ENCODE assay signal across 25 mouse cellular contexts in the genomic region with DNA sequence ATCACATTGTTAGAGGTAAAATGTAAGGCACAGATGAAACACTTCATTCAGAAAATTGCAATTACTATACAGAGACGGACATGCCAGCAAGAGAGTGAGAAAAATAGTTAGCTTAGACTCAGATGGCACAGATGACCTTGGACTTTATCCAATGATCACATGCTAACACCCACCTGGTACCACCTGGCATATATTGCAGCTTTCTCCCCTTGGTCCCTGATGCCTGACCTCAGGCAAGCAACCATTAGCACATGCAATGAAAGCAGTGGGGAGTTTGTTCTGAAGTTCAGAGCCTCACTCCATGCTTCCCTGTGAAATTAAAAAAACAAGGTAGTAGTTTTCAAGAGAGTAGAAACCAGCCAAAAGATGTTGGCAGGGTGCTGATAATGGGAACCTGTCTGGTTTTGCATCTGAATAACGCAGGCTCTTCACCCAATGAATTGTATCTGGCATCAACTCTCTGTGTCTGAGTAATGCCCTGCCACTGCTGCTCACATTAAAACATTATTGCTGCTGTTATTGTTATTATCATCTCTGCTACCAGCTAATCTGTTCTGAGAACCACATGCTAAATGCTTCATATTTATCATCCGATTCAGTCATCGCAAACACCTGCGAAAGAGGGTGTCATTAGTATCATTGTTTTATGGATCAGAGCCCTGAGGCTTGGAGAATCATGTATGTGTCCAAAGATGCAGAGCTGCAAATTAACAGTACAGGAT.
DNase-seq lines count a peak whose midpoint lies in the region; ATAC-seq lines count a peak whose summit lies in the region.
"Had no signal": no experiment of that assay in that cellular context is flagged by ENCODE, and none has a peak within 500 bp of the region (broad histone marks: within the 10 kb centered on the region; RNA-seq: fewer than 3 reads in every experiment).

No protein-coding gene starts in this region.

- no peaks in the 10 kb centered on the region for H3K27me3 ChIP-seq in hindbrain, embryonic 13.5 days
- H3K27me3 ChIP-seq in hindbrain, embryonic 11.5 days (ENCODE audit: control insufficient read depth, insufficient read depth, low read length), result peaks cover 2% of the 10 kb centered on the region; the same call in 1 of the 2 replicates
- no peaks in the 10 kb centered on the region for H3K27me3 ChIP-seq in hindbrain, embryonic 16.5 days (replicated peaks; ENCODE audit: control insufficient read depth, insufficient read depth, low read length)
- no peaks in the 10 kb centered on the region for H3K27me3 ChIP-seq in liver, embryonic 11.5 days (replicated peaks; ENCODE audit: control insufficient read depth, insufficient read depth, low read length)
- H3K27me3 ChIP-seq: forebrain, embryonic 15.5 days; limb, embryonic 13.5 days; liver, embryonic 12.5 days had no signal

- no peak overlapping the region for H3K9ac ChIP-seq in hindbrain, embryonic 13.5 days
- no peak overlapping the region for H3K9ac ChIP-seq in hindbrain, embryonic 11.5 days (ENCODE audit: low read depth, low read length)
- no peak overlapping the region for H3K9ac ChIP-seq in hindbrain, embryonic 16.5 days (ENCODE audit: low read depth, low read length)
- no peak overlapping the region for H3K9ac ChIP-seq in liver, embryonic 11.5 days (ENCODE audit: low read depth, low read length)
- H3K9ac ChIP-seq: forebrain, embryonic 15.5 days; limb, embryonic 13.5 days; liver, embryonic 12.5 days; liver, postnatal 0 days; midbrain, embryonic 12.5 days had no signal

- H3K27ac ChIP-seq in hindbrain, embryonic 13.5 days, result 0 out of 2 replicates have a peak overlapping the region, but pooled peaks have one; percentile 26
- H3K27ac ChIP-seq in hindbrain, embryonic 11.5 days (ENCODE audit: low read depth, low read length), result no peak overlapping the region
- no peak overlapping the region for H3K27ac ChIP-seq in hindbrain, embryonic 16.5 days (ENCODE audit: low read depth, low read length)
- H3K27ac ChIP-seq in liver, embryonic 11.5 days (ENCODE audit: low read depth, low read length), result no peak overlapping the region
- H3K27ac ChIP-seq: forebrain, embryonic 15.5 days; gastrocnemius, adult 2 months; left cerebral cortex, adult 2 months; limb, embryonic 13.5 days; liver, embryonic 12.5 days; midbrain, embryonic 12.5 days had no signal

- H3K4me3 ChIP-seq in hindbrain, embryonic 13.5 days, result no peak overlapping the region
- H3K4me3 ChIP-seq in hindbrain, embryonic 11.5 days (ENCODE audit: low read depth, low read length), result no peak overlapping the region
- H3K4me3 ChIP-seq in hindbrain, embryonic 16.5 days (ENCODE audit: low read length), result no peak overlapping the region
- no peak overlapping the region for H3K4me3 ChIP-seq in liver, embryonic 11.5 days (ENCODE audit: low read depth, low read length)
- H3K4me3 ChIP-seq: forebrain, embryonic 15.5 days; gastrocnemius, adult 2 months; left cerebral cortex, adult 2 months; limb, embryonic 13.5 days; liver, embryonic 12.5 days; midbrain, embryonic 12.5 days had no signal

- no peaks in the 10 kb centered on the region for H3K9me3 ChIP-seq in hindbrain, embryonic 13.5 days
- no peaks in the 10 kb centered on the region for H3K9me3 ChIP-seq in hindbrain, embryonic 11.5 days (ENCODE audit: control insufficient read depth, low read length)
- H3K9me3 ChIP-seq in hindbrain, embryonic 16.5 days (ENCODE audit: control insufficient read depth, low read length), result no peaks in the 10 kb centered on the region
- H3K9me3 ChIP-seq in liver, embryonic 11.5 days (ENCODE audit: control insufficient read depth, low read length), result no peaks in the 10 kb centered on the region
- H3K9me3 ChIP-seq: forebrain, embryonic 15.5 days; limb, embryonic 13.5 days; liver, embryonic 12.5 days; midbrain, embryonic 12.5 days had no signal

- 58% methylated on average over 5 of the region's 5 CpGs for WGBS in hindbrain, embryonic 13.5 days
- WGBS in hindbrain, embryonic 11.5 days, result 76% methylated on average over 5 of the region's 5 CpGs
- WGBS in hindbrain, embryonic 16.5 days, result 48% methylated on average over 5 of the region's 5 CpGs
- 82% methylated on average over 5 of the region's 5 CpGs for WGBS in liver, embryonic 11.5 days

- H3K4me1 ChIP-seq in hindbrain, embryonic 13.5 days (replicated peaks), result peaks cover 23% of the 10 kb centered on the region
- H3K4me1 ChIP-seq in hindbrain, embryonic 11.5 days (replicated peaks; ENCODE audit: control insufficient read depth, insufficient read depth, low read length), result no peaks in the 10 kb centered on the region
- no peaks in the 10 kb centered on the region for H3K4me1 ChIP-seq in hindbrain, embryonic 16.5 days (ENCODE audit: control insufficient read depth, insufficient read depth, low read depth, low read length)
- no peaks in the 10 kb centered on the region for H3K4me1 ChIP-seq in liver, embryonic 11.5 days (replicated peaks; ENCODE audit: control insufficient read depth, insufficient read depth, low read length)
- H3K4me1 ChIP-seq: forebrain, embryonic 15.5 days; limb, embryonic 13.5 days; liver, embryonic 12.5 days; midbrain, embryonic 12.5 days had no signal

- ATAC-seq in hindbrain, embryonic 13.5 days (ENCODE audit: low FRiP score), result peak; percentile 74
- no peak for ATAC-seq in hindbrain, embryonic 11.5 days (ENCODE audit: low FRiP score)
- peak; percentile 66 for ATAC-seq in hindbrain, embryonic 16.5 days
- ATAC-seq in liver, embryonic 11.5 days (replicated peaks; ENCODE audit: low FRiP score), result no peak
- ATAC-seq: forebrain, embryonic 15.5 days; inflammation-experienced regulatory T-cells, adult 6 months; liver, embryonic 12.5 days; liver, postnatal 0 days had no signal

- H3K36me3 ChIP-seq in hindbrain, embryonic 13.5 days, result no peaks in the 10 kb centered on the region
- H3K36me3 ChIP-seq in hindbrain, embryonic 11.5 days (ENCODE audit: control insufficient read depth, insufficient read depth, low read length), result no peaks in the 10 kb centered on the region
- no peaks in the 10 kb centered on the region for H3K36me3 ChIP-seq in hindbrain, embryonic 16.5 days (ENCODE audit: control insufficient read depth, insufficient read depth, low read length)
- H3K36me3 ChIP-seq in liver, embryonic 11.5 days (ENCODE audit: control insufficient read depth, insufficient read depth, low read length), result no peaks in the 10 kb centered on the region
- H3K36me3 ChIP-seq: forebrain, embryonic 15.5 days; limb, embryonic 13.5 days; liver, embryonic 12.5 days; midbrain, embryonic 12.5 days had no signal

- peak; percentile 61 to 67 for DNase-seq in cerebellum, postnatal 10 days
- DNase-seq in cerebellum, adult 18-20 months, result no peak
- DNase-seq in hindbrain, embryonic 11.5 days (ENCODE audit: low spot score), result no peak
- DNase-seq in cerebellum, postnatal 36 days, result peak; percentile 4 to 6
- no peak for DNase-seq in liver, embryonic 11.5 days (ENCODE audit: low spot score)
- no peak for DNase-seq in thymus, postnatal 14 days
- DNase-seq: adrenal gland, postnatal 25 days; gastrocnemius, adult 2 months; gastrocnemius, postnatal 36 days; heart, adult 18-20 months; heart, postnatal 36 days; kidney, adult 11 months; kidney, postnatal 14 days; liver, postnatal 0 days; lung, postnatal 36 days; right cerebral cortex, postnatal 4 days had no signal

- no peak overlapping the region for H3K4me2 ChIP-seq in hindbrain, embryonic 13.5 days
- H3K4me2 ChIP-seq in hindbrain, embryonic 11.5 days (replicated peaks; ENCODE audit: low read depth, low read length), result no peak overlapping the region
- H3K4me2 ChIP-seq in hindbrain, embryonic 16.5 days (ENCODE audit: low read length), result no peak overlapping the region
- H3K4me2 ChIP-seq in liver, embryonic 11.5 days, result no peak overlapping the region
- H3K4me2 ChIP-seq: forebrain, embryonic 15.5 days; heart, embryonic 11.5 days; limb, embryonic 13.5 days; liver, embryonic 12.5 days; midbrain, embryonic 12.5 days had no signal

Comparison
In these comparisons a context has a peak if more than half of its experiments do, and no peak if none do; other contexts are left out.
1. DNase-seq: peak in cerebellum, postnatal 10 days (2 of 2) and cerebellum, postnatal 36 days (2 of 2); none in cerebellum, adult 18-20 months (0 of 2), hindbrain, embryonic 11.5 days (single experiment), liver, embryonic 11.5 days (single experiment) and thymus, postnatal 14 days (single experiment).
2. ATAC-seq: peak in hindbrain, embryonic 13.5 days (single experiment) and hindbrain, embryonic 16.5 days (single experiment); none in hindbrain, embryonic 11.5 days (single experiment) and liver, embryonic 11.5 days (single experiment).